Mouse (Mus musculus): ENCODE results near the gene Spry2. TPM values are rescaled to one million over a fixed set of nuclear protein-coding genes. Genes with fewer than 3 reads are reported as not detected.
A peak's percentile ranks its signal among the peaks of the same experiment; 100 is the strongest.

The Spry2 gene
- total RNA-seq, 1 experiment from 2014 or later: 8.6 TPM

DNA sequence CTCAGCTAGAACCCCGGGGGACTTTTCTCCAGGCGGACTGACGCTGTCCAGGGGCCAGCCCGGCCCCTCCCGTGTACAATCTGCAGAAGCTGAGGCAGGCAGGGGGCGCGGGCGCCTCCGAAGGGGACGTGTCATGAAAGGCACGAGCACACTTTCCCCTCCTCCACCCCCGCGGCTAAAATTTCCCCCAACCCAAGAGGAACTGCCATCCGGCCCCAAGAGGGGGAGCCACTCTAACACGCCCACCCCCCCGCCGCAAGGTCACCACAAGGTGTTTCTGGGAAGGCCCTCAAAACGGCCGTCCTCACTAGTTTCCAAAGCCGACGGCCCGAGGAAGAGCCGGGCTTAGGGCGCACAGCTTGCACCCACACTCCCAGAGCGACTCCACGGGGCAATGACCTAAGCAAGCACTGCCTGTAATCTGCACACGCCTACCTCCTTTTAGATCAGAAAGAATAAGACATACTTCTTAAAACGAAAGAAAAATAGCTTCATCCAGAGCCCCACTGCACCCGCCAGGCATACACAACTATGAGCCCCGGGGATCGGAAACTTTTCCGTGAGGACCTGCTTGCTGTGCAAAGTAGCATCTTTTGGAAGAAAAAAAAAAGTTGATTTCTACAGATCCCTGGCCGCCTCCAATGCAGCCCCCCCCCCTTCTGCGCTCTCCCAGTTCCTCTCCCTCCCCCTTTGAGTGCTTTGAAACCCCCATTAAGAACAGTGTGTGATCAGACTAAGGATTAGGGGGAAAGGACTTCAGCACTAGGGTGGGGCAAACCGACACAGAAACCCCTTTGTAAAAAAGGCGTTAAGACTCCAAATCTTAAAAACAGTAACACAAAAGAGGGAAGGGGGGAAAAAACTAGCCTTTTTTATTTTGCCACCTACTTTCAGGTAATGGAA lies 1.4 kb downstream of the Spry2 start:
- peak; percentile 11 for ATAC-seq (ENCODE audit: extremely low read depth, insufficient number of reproducible peaks, low FRiP score, poor library complexity, severe bottlenecking)

DNA sequence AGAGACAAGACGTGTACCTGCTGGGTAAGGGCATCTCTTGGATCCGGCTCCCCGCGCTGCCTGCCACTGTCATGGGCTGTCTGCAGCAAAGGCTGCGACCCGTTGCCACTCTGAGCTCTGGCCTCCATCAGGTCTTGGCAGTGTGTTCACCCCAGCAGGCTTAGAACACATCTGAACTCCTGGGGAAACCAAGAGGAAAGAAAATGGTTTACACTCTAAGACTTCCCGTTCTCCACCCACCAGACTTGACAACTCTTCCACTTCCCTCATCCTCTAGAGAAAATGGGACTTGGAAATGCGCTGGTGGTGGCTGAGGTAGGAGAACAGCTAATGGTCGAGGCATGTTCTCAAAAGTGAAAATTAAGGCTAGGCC lies 3.0 kb downstream of the Spry2 start:
- ATAC-seq (ENCODE audit: extremely low read depth, insufficient number of reproducible peaks, low FRiP score, poor library complexity, severe bottlenecking): no peak

DNA sequence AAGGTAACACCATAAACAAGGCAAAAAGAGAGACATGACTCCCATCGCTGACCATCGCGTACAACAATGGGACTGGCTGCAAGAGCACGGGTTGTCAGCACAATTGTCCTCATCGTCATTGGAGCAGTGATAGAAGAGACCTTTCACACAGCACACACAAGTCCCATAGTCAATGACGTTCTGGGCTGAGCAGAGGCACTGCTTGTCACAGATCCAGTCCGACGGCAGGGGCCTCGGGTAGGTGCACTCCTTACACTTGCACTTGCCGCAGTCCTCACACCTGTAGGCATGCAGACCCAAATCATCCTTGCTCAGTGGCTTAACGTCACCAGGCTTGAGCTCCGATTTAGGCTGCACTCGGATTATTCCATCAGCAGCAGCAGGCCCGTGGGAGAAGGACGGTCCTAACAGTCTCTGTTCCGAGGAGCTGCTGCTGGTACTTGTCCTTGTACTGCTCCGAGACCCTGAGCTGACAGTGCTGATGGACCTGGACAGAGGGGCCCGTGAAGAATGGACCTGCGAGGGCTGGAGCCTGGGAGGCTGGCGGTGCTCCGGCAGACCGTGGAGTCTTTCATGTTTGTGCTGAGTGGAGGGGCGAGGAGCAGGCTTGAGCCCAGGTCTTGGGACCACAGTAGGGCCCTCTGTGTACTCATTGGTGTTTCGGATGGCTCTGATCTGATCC lies 3.5 kb downstream of the Spry2 start:
- ATAC-seq (ENCODE audit: extremely low read depth, insufficient number of reproducible peaks, low FRiP score, poor library complexity, severe bottlenecking): no peak

DNA sequence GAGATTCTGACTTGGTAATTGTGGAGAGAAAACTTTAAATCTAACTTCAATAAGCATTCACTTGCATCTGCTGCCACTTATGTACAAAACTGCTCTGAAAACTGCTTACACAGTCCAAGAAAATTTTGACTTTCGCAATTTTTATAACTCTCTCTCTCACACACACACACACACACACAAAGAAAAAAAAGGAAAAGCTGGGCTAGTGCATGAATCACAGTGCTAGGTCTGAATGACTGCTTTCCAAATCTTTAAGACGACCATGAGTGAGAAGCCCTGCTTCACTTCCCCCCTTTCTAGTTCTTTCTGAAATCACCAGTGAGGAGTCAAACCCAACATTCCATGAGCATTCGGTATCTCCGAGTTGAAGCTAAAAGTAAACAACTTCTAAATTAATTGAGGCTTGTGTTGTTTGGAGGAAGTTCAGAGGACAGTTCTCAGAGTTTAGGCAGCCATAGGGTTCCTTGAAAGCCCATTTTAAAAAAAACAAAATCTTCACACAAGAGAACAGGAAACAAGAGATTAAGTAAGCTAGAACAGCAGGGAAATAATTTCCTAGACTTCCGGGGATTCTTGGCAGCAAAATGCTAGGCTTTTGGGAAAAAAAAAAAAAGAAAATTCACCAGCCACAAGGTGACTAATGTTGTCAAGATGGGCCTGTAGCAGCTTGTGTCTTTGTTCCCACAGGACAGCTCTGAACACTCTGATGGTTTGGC lies 5.9 kb downstream of the Spry2 start:
- ATAC-seq (ENCODE audit: extremely low read depth, insufficient number of reproducible peaks, low FRiP score, poor library complexity, severe bottlenecking): no peak

GRCm38 (mm10) chr14:105886643-105887374 lies 9.8 kb downstream of the Spry2 start:
- peak; percentile 69 for ATAC-seq (ENCODE audit: extremely low read depth, insufficient number of reproducible peaks, low FRiP score, poor library complexity, severe bottlenecking)

DNA sequence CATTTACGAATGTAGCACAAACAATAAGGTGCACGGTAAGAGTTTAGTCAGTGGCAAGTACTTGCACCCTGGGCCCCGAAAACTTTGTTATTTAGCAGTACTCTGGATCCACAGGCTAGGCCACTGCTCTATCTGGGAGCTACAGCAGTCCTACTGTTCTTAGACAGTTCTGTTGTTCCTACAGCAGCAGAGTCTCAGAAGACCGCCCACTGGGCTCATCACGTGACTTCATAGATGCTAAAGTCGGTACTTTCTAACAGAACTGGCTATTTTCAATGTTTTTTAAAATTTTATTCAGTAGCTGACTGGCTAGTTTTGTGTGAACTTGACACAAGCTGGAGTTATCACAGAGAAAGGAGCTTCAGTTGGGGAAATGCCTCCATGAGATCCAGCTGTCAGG lies 11.4 kb downstream of the Spry2 start:
- no peak for ATAC-seq (ENCODE audit: extremely low read depth, insufficient number of reproducible peaks, low FRiP score, poor library complexity, severe bottlenecking)

- no peak for ATAC-seq (ENCODE audit: extremely low read depth, insufficient number of reproducible peaks, low FRiP score, poor library complexity, severe bottlenecking)
These were observed 13.4 kb downstream of the Spry2 start for GRCm38 (mm10) chr14:105883215-105883614.

- ATAC-seq (ENCODE audit: extremely low read depth, insufficient number of reproducible peaks, low FRiP score, poor library complexity, severe bottlenecking): 0 out of 2 replicates have a peak, but pooled peaks have one; percentile 6
These were observed 18.3 kb downstream of the Spry2 start for GRCm38 (mm10) chr14:105878359-105878758.

- no peak for ATAC-seq (ENCODE audit: extremely low read depth, insufficient number of reproducible peaks, low FRiP score, poor library complexity, severe bottlenecking)
These were observed 20.2 kb downstream of the Spry2 start for GRCm38 (mm10) chr14:105876375-105876774.

DNA sequence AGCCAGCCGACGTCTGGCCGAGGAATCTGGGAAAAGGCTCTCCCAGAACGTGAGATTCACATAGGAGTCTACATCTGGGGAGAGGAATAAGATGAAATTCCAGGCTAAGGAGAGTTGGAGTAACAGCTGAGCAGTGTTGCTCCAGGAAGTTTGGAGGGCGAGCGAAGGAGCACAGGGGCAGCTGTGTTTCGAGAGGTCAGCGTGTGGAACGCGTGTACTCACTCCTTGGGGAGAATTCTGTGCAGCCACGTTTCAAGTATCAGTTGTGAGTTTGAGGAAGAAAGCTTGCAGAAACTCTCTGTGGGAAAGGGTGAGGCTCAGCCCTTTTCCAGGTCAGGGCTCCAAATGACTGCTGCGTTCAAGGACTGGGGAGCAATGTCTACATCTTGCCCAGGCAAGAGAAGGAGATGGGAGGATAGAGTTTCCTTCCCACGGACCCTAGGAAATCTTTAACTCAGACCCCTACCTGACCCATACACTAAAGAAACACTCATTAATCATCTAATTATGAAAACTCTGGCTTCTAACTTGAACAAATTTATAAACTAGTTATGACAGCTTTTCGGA lies 26.2 kb downstream of the Spry2 start:
- ATAC-seq (ENCODE audit: extremely low read depth, insufficient number of reproducible peaks, low FRiP score, poor library complexity, severe bottlenecking): no peak

DNA sequence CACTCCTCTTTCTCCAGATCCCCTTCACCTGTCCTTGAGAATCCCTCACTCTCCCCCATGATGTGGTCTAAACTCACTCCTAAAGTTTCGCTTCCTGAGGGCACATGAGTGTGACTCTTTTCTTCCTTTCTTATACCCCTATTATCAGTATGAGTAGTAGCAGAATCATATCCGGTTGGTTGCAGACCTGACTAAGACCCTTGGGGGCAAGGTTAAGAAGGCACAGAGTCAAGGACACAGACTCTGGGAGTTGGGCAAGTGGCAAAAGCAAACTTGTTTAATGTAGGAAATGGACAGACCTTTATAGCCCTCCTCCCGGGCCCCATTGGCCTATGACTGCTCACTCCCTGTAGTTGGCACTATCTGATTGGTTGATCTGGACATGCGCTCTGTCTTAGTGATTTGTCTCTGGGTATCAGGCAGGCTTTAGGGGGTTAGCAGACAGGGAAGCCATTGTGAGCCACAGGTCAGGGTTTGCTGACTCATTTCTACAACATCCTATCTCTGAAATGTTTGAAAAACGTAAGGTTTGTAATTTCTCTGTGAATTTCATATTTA lies 31.2 kb downstream of the Spry2 start:
- ATAC-seq (ENCODE audit: extremely low read depth, insufficient number of reproducible peaks, low FRiP score, poor library complexity, severe bottlenecking): no peak

DNA sequence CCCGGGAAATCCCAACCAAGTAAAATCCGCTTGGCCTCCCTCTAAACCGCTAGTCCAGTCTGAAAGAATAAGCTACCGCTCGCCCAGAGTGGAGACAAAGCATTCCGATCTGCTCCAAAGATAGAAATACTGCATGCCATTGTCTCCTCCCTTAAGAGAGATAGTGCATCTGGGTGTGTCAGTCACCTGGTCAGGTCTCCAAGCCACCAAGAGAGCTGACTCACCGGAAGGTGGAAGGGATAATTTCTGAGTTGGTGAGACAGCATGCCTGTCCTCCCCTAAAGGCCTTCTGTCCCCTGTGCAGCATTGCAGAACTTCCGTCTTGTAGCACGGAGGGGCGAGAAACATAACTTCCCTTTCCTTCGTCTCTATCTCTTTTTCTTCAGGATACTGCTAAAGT lies 34.4 kb downstream of the Spry2 start:
- no peak for ATAC-seq (ENCODE audit: extremely low read depth, insufficient number of reproducible peaks, low FRiP score, poor library complexity, severe bottlenecking)

DNA sequence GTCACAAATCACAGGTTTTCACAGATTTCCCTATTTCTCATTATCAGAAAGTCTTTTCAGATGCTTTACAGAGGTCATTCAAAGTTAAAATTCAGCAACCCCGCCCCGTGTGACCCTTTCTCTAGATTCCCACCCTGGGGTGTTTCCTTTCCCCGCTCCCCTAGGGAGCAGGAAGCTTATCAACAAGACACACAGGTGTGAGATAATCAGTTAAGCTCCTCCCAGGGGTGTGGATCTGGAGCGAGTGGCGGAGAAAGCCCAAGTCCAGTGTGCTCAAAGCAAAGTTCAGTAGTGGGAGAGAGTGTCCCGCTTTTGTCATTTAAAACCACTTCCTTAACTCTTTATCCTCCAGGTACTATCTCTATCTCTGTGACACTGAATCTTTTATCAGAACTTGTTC lies 35.7 kb downstream of the Spry2 start:
- ATAC-seq (ENCODE audit: extremely low read depth, insufficient number of reproducible peaks, low FRiP score, poor library complexity, severe bottlenecking): no peak

DNA sequence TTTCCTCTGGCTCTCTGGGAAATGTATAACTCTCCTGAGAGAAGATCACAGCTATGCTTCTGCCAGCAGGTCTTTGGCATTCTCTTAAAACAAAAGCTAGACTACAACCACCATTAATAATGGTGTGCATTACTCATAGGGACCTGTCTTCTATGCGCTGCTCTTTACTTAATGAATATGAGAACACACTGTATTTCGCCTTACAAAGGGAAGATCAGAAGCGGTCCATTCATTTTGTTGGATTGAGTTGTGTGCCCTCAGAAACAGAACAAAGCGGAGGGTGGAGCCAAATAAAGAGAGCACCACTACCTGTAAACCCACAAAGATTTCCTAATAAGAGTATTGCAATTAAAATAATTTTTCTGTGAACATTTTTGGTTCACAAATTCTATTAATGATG lies 36.3 kb downstream of the Spry2 start:
- ATAC-seq (ENCODE audit: extremely low read depth, insufficient number of reproducible peaks, low FRiP score, poor library complexity, severe bottlenecking): no peak

DNA sequence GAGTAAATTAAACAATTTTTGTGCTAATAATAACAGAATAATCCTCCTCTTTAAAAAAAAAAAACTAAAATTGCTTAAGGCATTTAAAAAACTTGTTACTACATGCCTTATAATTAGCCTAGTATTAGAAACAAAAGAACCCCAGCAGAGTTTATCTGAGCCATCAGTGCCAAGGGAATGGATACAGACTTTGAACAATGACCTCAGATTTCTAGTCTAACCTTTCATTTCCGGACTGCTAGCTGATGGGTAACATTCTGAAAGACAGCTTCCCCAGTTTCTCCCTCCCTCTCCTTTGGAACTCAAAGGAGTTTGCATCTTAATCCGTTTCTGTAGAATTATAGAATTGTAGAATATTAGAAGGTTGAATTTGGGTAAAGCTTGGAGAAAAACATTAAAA lies 36.7 kb downstream of the Spry2 start:
- ATAC-seq (ENCODE audit: extremely low read depth, insufficient number of reproducible peaks, low FRiP score, poor library complexity, severe bottlenecking): no peak

- no peak for ATAC-seq (ENCODE audit: extremely low read depth, insufficient number of reproducible peaks, low FRiP score, poor library complexity, severe bottlenecking)
These were observed 37.3 kb downstream of the Spry2 start for GRCm38 (mm10) chr14:105859368-105859767.

DNA sequence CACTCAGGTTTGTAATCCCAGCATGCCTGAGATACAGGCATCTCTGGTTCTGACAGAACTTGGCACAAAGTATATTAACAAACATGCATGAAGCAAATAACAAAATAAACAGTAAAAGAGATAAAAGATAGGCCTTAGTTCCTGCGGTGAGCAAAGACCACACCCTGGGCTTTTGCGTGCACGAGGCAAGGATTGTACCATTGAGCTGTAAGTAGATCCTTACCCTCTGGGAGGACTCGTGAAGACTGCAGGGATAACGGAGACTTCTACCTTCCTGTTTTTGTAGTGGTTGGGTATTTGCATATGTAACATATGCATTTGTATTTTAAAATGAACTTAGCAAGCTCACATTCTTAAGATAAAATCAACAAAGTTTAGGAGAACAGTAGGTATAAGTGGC lies 37.7 kb downstream of the Spry2 start:
- ATAC-seq (ENCODE audit: extremely low read depth, insufficient number of reproducible peaks, low FRiP score, poor library complexity, severe bottlenecking): no peak

GRCm38 (mm10) chr14:105851359-105852067 lies 45.1 kb downstream of the Spry2 start:
- no peak for ATAC-seq (ENCODE audit: extremely low read depth, insufficient number of reproducible peaks, low FRiP score, poor library complexity, severe bottlenecking)

Measured in neutrophil, adult 5-6 weeks (primary cell).